Mouse (Mus musculus) forebrain, embryonic 10.5 days (tissue): ENCODE results near the gene Tcf12. TPM values are rescaled to one million over a fixed set of nuclear protein-coding genes. Genes with fewer than 3 reads are reported as not detected.

ENCODE experiments used
- DNase-seq: peaks from one replicate; pipeline ENCODE4 v3.0.0-alpha.2; 2017; ENCODE audit warnings: low spot score; ENCODE audit errors: extremely low spot score
- H3K27ac ChIP-seq: fragments of 300-500 bp; sonication (generic); 2 replicates; pipeline ENCODE4 v1.5.1; 2016; ENCODE audit warnings: mild to moderate bottlenecking
- H3K27me3 ChIP-seq: fragments of 300-500 bp; sonication (generic); 2 replicates; pipeline ENCODE4 v1.6.1; 2016; ENCODE audit warnings: mild to moderate bottlenecking; ENCODE audit not compliant: poor library complexity, severe bottlenecking
- H3K36me3 ChIP-seq: fragments of 300-500 bp; sonication (generic); replicated peaks from 2 replicates; pipeline ENCODE4 v1.6.1; 2016; ENCODE audit warnings: mild to moderate bottlenecking, moderate library complexity
- H3K4me1 ChIP-seq: fragments of 300-500 bp; sonication (generic); 2 replicates; pipeline ENCODE4 v1.6.1; 2016
- H3K4me3 ChIP-seq: fragments of 300-500 bp; sonication (generic); 2 replicates; pipeline ENCODE4 v1.5.1; 2016; ENCODE audit warnings: mild to moderate bottlenecking, moderate library complexity
- H3K9me3 ChIP-seq: fragments of 300-500 bp; sonication (generic); 2 replicates; pipeline ENCODE4 v1.6.1; 2016; ENCODE audit warnings: mild to moderate bottlenecking, moderate library complexity
- WGBS: fragments of 180-500 bp; shearing (Covaris S2); methylation state at CpG from one replicate; pipeline ENCODE4 v1.1.7; 2016; 5-methylcytosine and 5-hydroxymethylcytosine counted together
- polyA plus RNA-seq: library from polyadenylated mRNA; unstranded; fragments of >200 nt; fragmentation: Nextera tagmentation; extraction: Ambion mirVana; gene quantifications from 2 replicates; pipeline ENCODE4 v1.2.1, GENCODE M21; 2016

Gene Tcf12
- polyA plus RNA-seq, 1 experiment from 2014 or later = 110 TPM

DNA sequence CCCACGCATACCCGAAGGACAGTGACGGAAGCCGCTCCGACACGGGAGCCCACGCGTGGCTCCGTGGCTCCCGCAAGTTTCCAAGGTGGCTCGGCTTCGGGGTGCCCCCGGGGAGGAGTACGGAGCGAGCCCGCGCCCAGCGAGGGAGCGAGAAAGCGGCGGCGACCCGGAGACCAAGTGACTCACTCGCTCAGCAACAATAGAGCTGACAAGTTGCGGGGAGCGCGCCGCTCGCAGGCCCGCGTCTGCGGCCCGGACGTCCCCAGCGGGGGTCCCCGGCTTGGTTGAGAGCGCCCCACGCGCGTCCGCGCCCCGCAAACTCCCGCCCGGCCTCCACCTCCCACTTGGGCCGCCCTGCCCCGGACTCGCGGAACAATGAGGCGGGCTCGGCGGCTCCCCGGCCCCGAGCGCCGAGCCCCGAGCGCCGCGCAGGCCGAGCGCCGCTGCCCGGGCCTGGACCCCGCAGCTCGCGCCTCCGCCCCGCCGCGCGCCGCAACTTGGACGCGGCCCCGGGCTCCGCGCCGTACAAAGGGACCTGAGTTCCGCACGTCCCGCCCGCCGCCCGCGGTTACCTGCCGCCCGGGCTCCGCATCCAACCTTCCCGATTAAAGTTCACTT, 558 bp downstream of the Tcf12 start:
- peak overlapping the region; percentile 98 for H3K4me3 ChIP-seq
- H3K9me3 ChIP-seq = no peaks in the 10 kb centered on the region
- H3K27me3 ChIP-seq = peaks cover 10% of the 10 kb centered on the region
- peaks cover 32% of the 10 kb centered on the region for H3K4me1 ChIP-seq
- peak overlapping the region; percentile 99 for H3K27ac ChIP-seq
- WGBS = under 1% methylated on average over 90 of the region's 90 CpGs
- peaks cover 27% of the 10 kb centered on the region for H3K36me3 ChIP-seq
- DNase-seq = peak; percentile 78

DNA sequence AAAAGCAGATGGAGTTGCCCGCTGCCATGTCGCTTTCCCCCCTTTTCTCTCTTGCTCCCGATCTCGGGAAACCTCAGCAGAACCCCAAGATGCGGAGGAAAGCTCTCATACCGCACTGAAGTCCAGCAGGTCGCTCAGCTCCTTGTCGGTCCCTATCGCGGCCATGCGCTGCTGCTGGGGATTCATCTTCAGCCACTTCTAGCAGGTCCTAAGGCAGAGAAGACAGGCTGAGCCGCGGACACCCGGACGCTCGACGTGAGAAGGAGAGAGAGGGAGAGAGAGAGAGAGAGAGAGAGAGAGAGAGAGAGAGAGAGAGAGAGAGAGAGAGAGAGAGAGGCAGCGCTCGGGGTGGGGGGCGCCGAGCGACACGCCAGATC, 1.1 kb downstream of the Tcf12 start:
- peaks cover 31% of the 10 kb centered on the region for H3K36me3 ChIP-seq
- WGBS = under 1% methylated on average over 18 of the region's 23 CpGs
- peaks cover 32% of the 10 kb centered on the region for H3K4me1 ChIP-seq
- H3K27ac ChIP-seq = peak overlapping the region; percentile 99
- peak overlapping the region; percentile 98 for H3K4me3 ChIP-seq
- DNase-seq = peak; percentile 60
- peaks cover 10% of the 10 kb centered on the region for H3K27me3 ChIP-seq
- H3K9me3 ChIP-seq = no peaks in the 10 kb centered on the region

DNA sequence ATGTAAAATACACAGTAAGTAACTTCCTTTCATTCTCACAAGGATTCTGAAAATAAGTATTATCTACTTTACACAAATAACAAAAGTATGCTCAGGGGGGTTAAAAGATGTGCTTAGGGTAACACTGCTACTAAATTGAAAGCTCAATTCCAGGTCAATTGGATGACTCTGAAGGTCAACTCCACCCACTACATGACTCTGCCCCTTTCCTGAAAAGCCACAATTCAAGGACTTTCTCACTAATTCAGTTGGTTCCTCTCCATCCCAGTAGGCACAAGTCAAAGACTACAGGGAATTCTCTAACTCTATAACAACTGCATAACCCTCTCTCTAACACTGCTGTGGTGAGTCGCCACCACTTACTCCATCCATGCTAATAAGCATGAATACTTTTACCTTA, 8.2 kb downstream of the Tcf12 start:
- no peak for DNase-seq
- no peaks in the 10 kb centered on the region for H3K9me3 ChIP-seq
- no peaks in the 10 kb centered on the region for H3K27me3 ChIP-seq
- peaks cover 74% of the 10 kb centered on the region for H3K36me3 ChIP-seq
- peaks cover 8% of the 10 kb centered on the region for H3K4me1 ChIP-seq
- WGBS = 95% methylated on average over 1 of the region's 1 CpGs
- no peak overlapping the region for H3K4me3 ChIP-seq
- no peak overlapping the region for H3K27ac ChIP-seq

GRCm38 (mm10) chr9:72099945-72100685, 11.6 kb downstream of the Tcf12 start:
- no peak for DNase-seq
- no peaks in the 10 kb centered on the region for H3K9me3 ChIP-seq
- H3K4me3 ChIP-seq = no peak overlapping the region
- WGBS = 91% methylated on average over 7 of the region's 7 CpGs
- H3K27ac ChIP-seq = no peak overlapping the region
- no peaks in the 10 kb centered on the region for H3K4me1 ChIP-seq
- no peaks in the 10 kb centered on the region for H3K27me3 ChIP-seq
- peaks cover 68% of the 10 kb centered on the region for H3K36me3 ChIP-seq

- Histone ChIP-seq H3K9me3 (no peaks in the 10 kb centered on the region), H3K36me3 (peaks cover 57% of the 10 kb centered on the region), H3K27me3 (no peaks in the 10 kb centered on the region), H3K4me3 (no peak overlapping the region), H3K27ac (no peak overlapping the region), H3K4me1 (no peaks in the 10 kb centered on the region)
- 94% methylated on average over 2 of the region's 2 CpGs for WGBS
- DNase-seq = no peak
These were observed 13.6 kb downstream of the Tcf12 start for GRCm38 (mm10) chr9:72098056-72098455.

DNA sequence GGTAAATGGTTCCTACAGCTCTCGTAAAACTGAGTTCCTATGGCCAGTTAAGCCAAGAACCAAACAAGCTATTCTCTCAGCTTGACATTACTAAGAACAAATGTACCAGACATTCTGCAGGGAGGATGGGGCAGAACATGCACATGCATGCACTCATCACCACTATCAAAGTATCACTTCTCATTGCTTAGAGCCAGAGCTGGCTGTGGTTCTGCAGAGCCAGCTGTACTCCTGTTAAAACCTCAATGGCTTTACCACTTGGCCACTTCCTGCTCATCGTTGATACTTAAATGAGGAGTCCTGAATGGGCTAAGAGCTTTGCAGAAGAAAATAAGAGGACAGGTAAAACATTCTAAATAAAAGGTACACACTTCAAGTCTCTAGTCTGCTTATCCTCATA, 14.6 kb downstream of the Tcf12 start:
- no peaks in the 10 kb centered on the region for H3K4me1 ChIP-seq
- no peak overlapping the region for H3K4me3 ChIP-seq
- H3K9me3 ChIP-seq = no peaks in the 10 kb centered on the region
- no peak for DNase-seq
- WGBS = 93% methylated on average over 2 of the region's 2 CpGs
- no peak overlapping the region for H3K27ac ChIP-seq
- no peaks in the 10 kb centered on the region for H3K27me3 ChIP-seq
- H3K36me3 ChIP-seq = peaks cover 50% of the 10 kb centered on the region

GRCm38 (mm10) chr9:72094675-72095074, 17.0 kb downstream of the Tcf12 start:
- WGBS = 87% methylated on average over 5 of the region's 5 CpGs
- H3K4me3 ChIP-seq = no peak overlapping the region
- no peaks in the 10 kb centered on the region for H3K27me3 ChIP-seq
- no peaks in the 10 kb centered on the region for H3K9me3 ChIP-seq
- H3K4me1 ChIP-seq = no peaks in the 10 kb centered on the region
- no peak for DNase-seq
- peaks cover 32% of the 10 kb centered on the region for H3K36me3 ChIP-seq
- H3K27ac ChIP-seq = no peak overlapping the region

DNA sequence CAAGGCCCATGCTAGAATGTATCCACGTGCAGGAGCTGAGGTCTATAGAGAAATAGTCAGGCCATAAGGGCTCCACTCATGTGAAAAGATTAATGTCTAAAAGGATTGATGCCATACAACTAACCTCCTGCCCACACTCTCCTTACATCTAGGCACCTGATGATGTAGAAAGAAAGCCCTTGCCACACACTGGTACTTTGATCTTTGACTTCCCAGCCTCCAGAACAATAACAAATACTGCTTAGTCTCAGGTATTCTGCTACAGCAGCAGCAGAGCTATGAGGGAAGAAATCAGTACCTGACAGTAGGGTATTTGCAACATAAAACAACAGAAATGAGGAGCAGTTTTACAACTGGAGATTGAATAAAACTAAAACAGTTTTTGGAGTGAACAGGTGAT, 19.5 kb downstream of the Tcf12 start:
- WGBS = 89% methylated on average over 1 of the region's 1 CpGs
- DNase-seq = no peak

GRCm38 (mm10) chr9:72088893-72089611, 22.6 kb downstream of the Tcf12 start:
- no peak for DNase-seq
- peaks cover 21% of the 10 kb centered on the region for H3K4me1 ChIP-seq
- 84% methylated on average over 3 of the region's 3 CpGs for WGBS

More for the DNA sequence above, 19.5 kb downstream of the Tcf12 start:
- Histone ChIP-seq H3K9me3 (no peaks in the 10 kb centered on the region), H3K4me3 (no peak overlapping the region), H3K27me3 (no peaks in the 10 kb centered on the region), H3K27ac (no peak overlapping the region), H3K4me1 (no peaks in the 10 kb centered on the region), H3K36me3 (peaks cover 20% of the 10 kb centered on the region)

GRCm38 (mm10) chr9:72085017-72085416, 26.7 kb downstream of the Tcf12 start:
- Histone ChIP-seq H3K27me3 (no peaks in the 10 kb centered on the region), H3K27ac (no peak overlapping the region), H3K4me1 (peaks cover 22% of the 10 kb centered on the region), H3K4me3 (no peak overlapping the region), H3K36me3 (0 out of 2 replicates have a peak, but pooled peaks cover 4% of the 10 kb centered on the region), H3K9me3 (no peaks in the 10 kb centered on the region)
- WGBS = 87% methylated on average over 3 of the region's 3 CpGs
- DNase-seq = no peak

More at GRCm38 (mm10) chr9:72088893-72089611, 22.6 kb downstream of the Tcf12 start:
- Histone ChIP-seq H3K27me3 (no peaks in the 10 kb centered on the region), H3K36me3 (peaks cover 10% of the 10 kb centered on the region; the same call in 1 of the 2 replicates), H3K4me3 (no peak overlapping the region), H3K27ac (no peak overlapping the region), H3K9me3 (no peaks in the 10 kb centered on the region)

- no peaks in the 10 kb centered on the region for H3K27me3 ChIP-seq
- no peaks in the 10 kb centered on the region for H3K9me3 ChIP-seq
- H3K4me1 ChIP-seq = peaks cover 22% of the 10 kb centered on the region
- H3K4me3 ChIP-seq = no peak overlapping the region
- no peak for DNase-seq
- H3K36me3 ChIP-seq = 0 out of 2 replicates have a peak, but pooled peaks cover 4% of the 10 kb centered on the region
- H3K27ac ChIP-seq = no peak overlapping the region
These were observed 27.5 kb downstream of the Tcf12 start for GRCm38 (mm10) chr9:72084131-72084530.

DNA sequence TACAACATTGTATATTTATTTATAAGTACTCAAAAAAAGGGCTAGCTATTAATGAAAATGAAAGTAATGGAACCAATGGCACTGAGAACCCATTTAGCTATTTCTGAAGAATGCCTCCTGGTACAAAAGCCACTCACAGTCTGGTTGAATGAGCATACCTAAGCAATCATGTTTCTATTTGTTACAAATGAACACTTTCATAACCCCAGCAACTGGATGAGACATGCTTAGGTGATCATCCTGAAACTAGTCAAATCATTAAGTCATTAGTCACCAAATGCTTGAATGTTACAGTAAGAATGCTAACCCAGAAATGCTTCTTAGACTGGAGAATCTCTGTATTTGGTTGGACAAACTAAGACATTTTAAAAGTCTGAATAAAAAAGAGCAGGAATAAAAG, 35.5 kb downstream of the Tcf12 start:
- Histone ChIP-seq H3K4me3 (no peak overlapping the region), H3K27ac (no peak overlapping the region), H3K27me3 (no peaks in the 10 kb centered on the region), H3K36me3 (no peaks in the 10 kb centered on the region), H3K9me3 (no peaks in the 10 kb centered on the region), H3K4me1 (peaks cover 11% of the 10 kb centered on the region; the same call in 1 of the 2 replicates)
- no peak for DNase-seq

GRCm38 (mm10) chr9:72066151-72066550, 45.5 kb downstream of the Tcf12 start:
- Histone ChIP-seq H3K27me3 (no peaks in the 10 kb centered on the region), H3K9me3 (no peaks in the 10 kb centered on the region; the same call in 1 of the 2 replicates)
- DNase-seq = no peak

More at GRCm38 (mm10) chr9:72066151-72066550, 45.5 kb downstream of the Tcf12 start:
- H3K4me1 ChIP-seq = no peaks in the 10 kb centered on the region
- H3K27ac ChIP-seq = no peak overlapping the region
- H3K36me3 ChIP-seq = peaks cover 7% of the 10 kb centered on the region; the same call in 1 of the 2 replicates
- H3K4me3 ChIP-seq = no peak overlapping the region
